Mouse (Mus musculus) cortical plate, adult 2 months (tissue): ENCODE data around the gene Tmem245.

ENCODE experiments used
- CTCF ChIP-seq: fragments of 200-500 bp; IDR thresholded peaks from 2 replicates; pipeline ENCODE4 v1.5.1; 2011; ENCODE audit warnings: mild to moderate bottlenecking, control low read depth, low read length; ENCODE audit not compliant: insufficient read depth; ENCODE audit errors: extremely low read depth
- POLR2A ChIP-seq: fragments of 200-500 bp; IDR thresholded peaks from 2 replicates; pipeline ENCODE4 v1.6.1; 2011; ENCODE audit warnings: mild to moderate bottlenecking, low read length, control low read depth; ENCODE audit not compliant: insufficient read depth; ENCODE audit errors: extremely low read depth

DNA sequence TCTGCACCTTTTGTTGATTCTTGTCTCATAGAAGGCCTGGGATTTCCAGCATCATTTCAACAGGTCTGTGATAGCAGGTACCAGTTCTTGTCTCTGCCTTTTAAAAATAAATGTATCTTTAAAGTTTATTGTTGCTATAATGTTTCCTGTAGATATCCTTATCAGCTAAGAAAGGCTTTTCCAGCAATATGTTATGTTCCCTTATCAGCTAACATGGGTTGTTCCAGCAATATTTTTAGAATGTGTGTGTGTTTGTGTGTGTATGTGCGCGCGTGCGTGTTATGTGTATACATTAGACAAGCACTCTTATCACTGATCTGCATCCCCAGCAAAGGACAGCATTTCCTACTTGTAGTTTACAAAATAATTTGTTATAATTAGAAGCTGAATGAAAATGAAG, 85.7 kb downstream of the Tmem245 start:
- TF ChIP-seq CTCF (no peak), POLR2A (no peak)
